ENCODE assay signal across 10 mouse cellular contexts in genomic region chr3:34648105-34648832, GRCm38 (mm10). TPM values are rescaled to one million over a fixed set of nuclear protein-coding genes. Genes with fewer than 3 reads are reported as not detected.
A peak's percentile ranks its signal among the peaks of the same experiment; 100 is the strongest.
DNase-seq lines count a peak whose midpoint lies in the region; ATAC-seq and TF ChIP-seq lines count a peak whose summit lies in the region.
"Had no signal": no experiment of that assay in that cellular context is flagged by ENCODE, and none has a peak within 500 bp of the region (broad histone marks: within the 10 kb centered on the region; RNA-seq: fewer than 3 reads in every experiment).

No protein-coding gene starts in this region.

- H3K9me3 ChIP-seq in embryonic facial prominence, embryonic 10.5 days, result no peaks in the 10 kb centered on the region
- no peaks in the 10 kb centered on the region for H3K9me3 ChIP-seq in hindbrain, postnatal 0 days (ENCODE audit: low read length)
- no peaks in the 10 kb centered on the region for H3K9me3 ChIP-seq in neural tube, embryonic 13.5 days

- H3K4me1 ChIP-seq in embryonic facial prominence, embryonic 10.5 days, result peaks cover 38% of the 10 kb centered on the region
- 0 out of 2 replicates have a peak, but pooled peaks cover 3% of the 10 kb centered on the region for H3K4me1 ChIP-seq in hindbrain, postnatal 0 days (ENCODE audit: insufficient read depth, low read length)
- peaks cover 50% of the 10 kb centered on the region for H3K4me1 ChIP-seq in neural tube, embryonic 13.5 days (replicated peaks)

- DNase-seq in layer of hippocampus, adult 2 months (ENCODE audit: low spot score in 2 of 2), result no peak
- no peak for DNase-seq in layer of hippocampus, adult 18-20 months (ENCODE audit: low spot score in 2 of 2)
- peak; percentile 50 for DNase-seq in embryonic facial prominence, embryonic 10.5 days (ENCODE audit: low spot score)
- DNase-seq in hindbrain, postnatal 0 days (ENCODE audit: low spot score), result no peak
- DNase-seq in adipocyte (ENCODE audit: low spot score), result no peak
- DNase-seq in gastrocnemius, postnatal 36 days, result no peak
- DNase-seq in left cerebral cortex, adult 9 months (ENCODE audit: low spot score in 2 of 2), result no peak

- intact Hi-C loops in gastrocnemius, postnatal 36 days (cut with DNase I), result loop anchor here (1.0 to 2.0 kb wide), 2 partner anchors 455 to 833 kb away; no protein-coding TSS in a partner anchor

- H3K27ac ChIP-seq in layer of hippocampus, adult 2 months, result peak overlapping the region; percentile 88
- H3K27ac ChIP-seq in embryonic facial prominence, embryonic 10.5 days (replicated peaks), result peak overlapping the region; percentile 89
- H3K27ac ChIP-seq in hindbrain, postnatal 0 days, result peak overlapping the region; percentile 81
- peak overlapping the region; percentile 88 for H3K27ac ChIP-seq in neural tube, embryonic 13.5 days (replicated peaks)

- H3K4me2 ChIP-seq in hindbrain, postnatal 0 days (ENCODE audit: low read depth, low read length), result peak overlapping the region; percentile 60
- H3K4me2 ChIP-seq in neural tube, embryonic 13.5 days, result peak overlapping the region; percentile 69

- H3K27me3 ChIP-seq in embryonic facial prominence, embryonic 10.5 days (replicated peaks; ENCODE audit: low read depth, poor library complexity, severe bottlenecking), result peaks cover 90% of the 10 kb centered on the region
- peaks cover 20% of the 10 kb centered on the region for H3K27me3 ChIP-seq in hindbrain, postnatal 0 days (ENCODE audit: insufficient read depth, low read length)
- H3K27me3 ChIP-seq in neural tube, embryonic 13.5 days, result peaks cover 76% of the 10 kb centered on the region

- H3K36me3 ChIP-seq in embryonic facial prominence, embryonic 10.5 days (replicated peaks), result peaks cover 5% of the 10 kb centered on the region; the same call in 1 of the 2 replicates
- no peaks in the 10 kb centered on the region for H3K36me3 ChIP-seq in hindbrain, postnatal 0 days (ENCODE audit: insufficient read depth, low read length)
- no peaks in the 10 kb centered on the region for H3K36me3 ChIP-seq in neural tube, embryonic 13.5 days
- H3K36me3 ChIP-seq: G1E had no signal

- ATAC-seq in hindbrain, postnatal 0 days, result no peak
- no peak for ATAC-seq in neural tube, embryonic 13.5 days (ENCODE audit: low read depth)

- H3K9ac ChIP-seq in hindbrain, postnatal 0 days (replicated peaks; ENCODE audit: low read length), result peak overlapping the region; percentile 52
- H3K9ac ChIP-seq in neural tube, embryonic 13.5 days, result peak overlapping the region; percentile 71

- TF ChIP-seq CTCF in layer of hippocampus, adult 2 months (conservative IDR thresholded peaks at IDR 0.05), result no peak
- no peak for TF ChIP-seq CTCF in hindbrain, postnatal 0 days (IDR thresholded peaks at IDR 0.05; ENCODE audit: low read depth)

- H3K4me3 ChIP-seq in layer of hippocampus, adult 2 months, result peak overlapping the region; percentile 57
- peak overlapping the region; percentile 72 for H3K4me3 ChIP-seq in embryonic facial prominence, embryonic 10.5 days
- H3K4me3 ChIP-seq in hindbrain, postnatal 0 days (ENCODE audit: low read length), result peak overlapping the region; percentile 55
- H3K4me3 ChIP-seq in neural tube, embryonic 13.5 days, result peak overlapping the region; percentile 55

- under 1% methylated on average over 19 of the region's 19 CpGs for WGBS in embryonic facial prominence, embryonic 10.5 days
- WGBS in hindbrain, postnatal 0 days, result 4% methylated on average over 19 of the region's 19 CpGs
- WGBS in neural tube, embryonic 13.5 days, result under 1% methylated on average over 19 of the region's 19 CpGs

RNA-seq across cellular contexts. Expression of gene Sox2, which starts 1.9 kb away (rescaled TPM):
- total RNA-seq in layer of hippocampus, adult 2 months (2021), result 10 to 100 TPM; 41.1 to 45.9 TPM
- 10 to 100 TPM; 41.6 to 53.0 TPM for total RNA-seq in layer of hippocampus, adult 18-20 months (2021)
- polyA plus RNA-seq in embryonic facial prominence, embryonic 10.5 days (2016; fragmentation: Nextera tagmentation; extraction: Ambion mirVana), result 12.2 and 16.1 TPM in 2 replicates
- 68.1 and 80.2 TPM in 2 replicates for total RNA-seq in hindbrain, postnatal 0 days (2014; rRNA removed)
- 22.6 and 26.3 TPM in 2 replicates for polyA plus RNA-seq in hindbrain, postnatal 0 days (2015; fragmentation: Nextera tagmentation; extraction: Ambion mirVana)
- 20.9 TPM in 2 replicates for polyA plus RNA-seq in neural tube, embryonic 13.5 days (2015; fragmentation: Nextera tagmentation; extraction: Ambion mirVana)
- not detected for total RNA-seq in gastrocnemius, postnatal 36 days (2021)
- total RNA-seq: hematopoietic stem cell, adult 5-6 weeks had no signal
- polyA plus RNA-seq: G1E had no signal

Comparison
In these comparisons a context has a peak if more than half of its experiments do, and no peak if none do; other contexts are left out.
1. RNA of gene Sox2, which starts 1.9 kb away (total RNA-seq): 68.1 to 80.2 TPM in hindbrain, postnatal 0 days, 41.6 to 53.0 TPM in layer of hippocampus, adult 18-20 months and 41.1 to 45.9 TPM in layer of hippocampus, adult 2 months; not detected in gastrocnemius, postnatal 36 days; every median in the first group is over 10 times any median in the second.
2. Peak in every context shown above with its lines, with median percentiles within 50 percentile points of each other: H3K27ac ChIP-seq and H3K4me3 ChIP-seq.